Mouse (Mus musculus): Measurements from ENCODE around the gene Cav2. TPM values are rescaled to one million over a fixed set of nuclear protein-coding genes. Genes with fewer than 3 reads are reported as not detected.

The Cav2 gene
- polyA plus RNA-seq (2012; rRNA removed), result 44.0 and 50.3 TPM in 2 replicates

DNA sequence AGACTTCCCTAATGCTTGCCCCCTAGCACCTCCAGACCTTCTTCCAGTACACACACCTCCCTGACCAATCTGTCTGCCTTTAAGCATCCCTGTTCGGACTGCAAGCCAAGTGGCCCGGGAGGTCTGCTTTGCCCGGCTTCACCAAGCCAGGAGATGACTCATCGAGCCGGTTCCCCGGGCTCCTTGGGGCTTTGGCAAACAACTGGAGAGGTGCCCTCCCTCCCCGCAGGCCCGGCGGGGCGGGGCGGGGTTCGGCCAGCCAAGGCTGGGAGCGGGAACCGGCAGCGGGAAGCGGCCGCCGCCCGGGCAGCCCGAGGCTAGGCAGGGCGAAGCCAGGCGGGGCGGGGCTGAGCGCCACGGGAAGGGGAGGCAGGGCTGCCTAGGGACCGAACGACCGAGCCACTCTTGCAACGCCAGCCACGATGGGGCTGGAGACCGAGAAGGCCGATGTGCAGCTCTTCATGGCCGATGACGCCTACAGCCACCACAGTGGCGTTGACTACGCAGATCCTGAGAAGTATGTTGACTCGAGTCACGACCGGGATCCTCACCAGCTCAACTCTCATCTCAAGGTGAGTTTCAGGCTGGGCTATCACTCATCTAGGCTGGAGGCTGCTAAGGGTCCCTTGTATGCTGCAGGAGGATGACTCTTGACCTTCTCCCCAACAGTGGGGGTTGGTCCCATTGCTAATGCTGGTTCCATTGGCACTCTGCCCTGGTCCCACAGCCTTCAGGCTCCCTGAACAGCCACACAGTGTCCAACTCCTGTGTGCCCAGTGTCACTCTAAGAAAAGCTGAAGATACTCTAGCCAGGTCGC, at the start of gene Cav2:
Gene Cav2, plus strand, starts transcription at position 247 of the 818 bp plus-strand sequence.
- no peaks in the 10 kb centered on the region for H3K36me3 ChIP-seq (ENCODE audit: control insufficient read depth, insufficient read depth, low read length)
- 1% methylated on average over 40 of the region's 40 CpGs for WGBS
- peak; percentile 93 for DNase-seq
- peak within 1 kb of the TSS; percentile 66 for H3K4me3 ChIP-seq (ENCODE audit: insufficient read depth, low read depth, low read length)
- TF ChIP-seq POLR2A (IDR thresholded peaks at IDR 0.05; ENCODE audit: low read depth, low read length), result peak; percentile 77
- no peak for TF ChIP-seq CTCF (conservative IDR thresholded peaks at IDR 0.05; ENCODE audit: insufficient read depth, insufficient read length, low read depth, low read length)
- H3K27me3 ChIP-seq (replicated peaks; ENCODE audit: control insufficient read depth, insufficient read depth, low read length), result no peaks in the 10 kb centered on the region
- no peaks in the 10 kb centered on the region; the same call in 1 of the 2 replicates for H3K4me1 ChIP-seq (ENCODE audit: control insufficient read depth, insufficient read depth, low read length)
- H3K27ac ChIP-seq (ENCODE audit: insufficient read depth, low read depth, low read length), result peak within 1 kb of the TSS; percentile 91

DNA sequence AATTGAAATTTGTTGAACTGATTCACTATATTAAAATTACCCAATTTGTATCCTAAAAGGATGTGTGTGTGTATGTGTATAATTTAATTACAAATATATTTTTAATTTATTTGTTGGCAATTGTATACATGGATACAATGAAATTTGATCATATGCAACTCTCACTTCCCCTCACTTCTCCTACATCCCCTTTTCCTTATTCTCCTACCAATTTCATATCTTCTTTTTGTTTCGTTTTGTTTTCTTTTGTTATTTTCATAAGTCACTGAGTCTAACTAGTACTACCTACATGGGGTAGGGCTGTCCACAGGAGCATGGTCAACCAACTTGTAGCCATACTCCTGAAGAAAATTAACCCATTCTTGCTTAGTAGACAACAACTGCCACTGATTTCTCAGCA, 41.3 kb upstream of the Cav2 start:
- 91% methylated on average over 1 of the region's 1 CpGs for WGBS

DNA sequence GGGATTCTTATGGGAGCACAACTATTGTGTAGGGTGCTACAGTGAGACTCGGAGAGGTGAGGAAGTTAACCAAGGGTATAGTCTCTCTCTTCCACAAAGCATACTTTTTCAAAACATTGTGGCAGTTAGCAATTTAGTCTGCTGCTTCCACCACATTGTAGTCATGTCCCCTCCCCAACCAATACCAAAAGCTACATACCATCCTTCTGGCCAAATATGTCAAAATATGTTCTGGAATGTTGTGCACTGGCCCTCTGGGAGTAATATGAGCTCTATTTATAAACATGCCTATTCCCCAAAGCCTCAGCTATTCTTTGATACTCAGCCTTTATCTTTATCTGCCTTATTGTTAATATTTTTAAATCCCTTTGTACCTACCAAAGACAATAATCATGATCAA, 40.0 kb upstream of the Cav2 start:
- Histone ChIP-seq H3K27ac (ENCODE audit: insufficient read depth, low read depth, low read length) (no peak overlapping the region), H3K36me3 (ENCODE audit: control insufficient read depth, insufficient read depth, low read length) (no peaks in the 10 kb centered on the region), H3K4me1 (ENCODE audit: control insufficient read depth, insufficient read depth, low read length) (no peaks in the 10 kb centered on the region), H3K27me3 (replicated peaks; ENCODE audit: control insufficient read depth, insufficient read depth, low read length) (no peaks in the 10 kb centered on the region), H3K4me3 (ENCODE audit: insufficient read depth, low read depth, low read length) (no peak overlapping the region)
- WGBS, result 89% methylated on average over 1 of the region's 1 CpGs
- no peak for TF ChIP-seq POLR2A (IDR thresholded peaks at IDR 0.05; ENCODE audit: low read depth, low read length)
- no peak for TF ChIP-seq CTCF (conservative IDR thresholded peaks at IDR 0.05; ENCODE audit: insufficient read depth, insufficient read length, low read depth, low read length)
- DNase-seq, result no peak

More for the DNA sequence above, 41.3 kb upstream of the Cav2 start:
- Histone ChIP-seq H3K36me3 (ENCODE audit: control insufficient read depth, insufficient read depth, low read length) (no peaks in the 10 kb centered on the region), H3K4me1 (ENCODE audit: control insufficient read depth, insufficient read depth, low read length) (no peaks in the 10 kb centered on the region), H3K4me3 (ENCODE audit: insufficient read depth, low read depth, low read length) (no peak overlapping the region), H3K27me3 (replicated peaks; ENCODE audit: control insufficient read depth, insufficient read depth, low read length) (no peaks in the 10 kb centered on the region), H3K27ac (ENCODE audit: insufficient read depth, low read depth, low read length) (no peak overlapping the region)
- no peak for DNase-seq
- no peak for TF ChIP-seq CTCF (conservative IDR thresholded peaks at IDR 0.05; ENCODE audit: insufficient read depth, insufficient read length, low read depth, low read length)
- TF ChIP-seq POLR2A (IDR thresholded peaks at IDR 0.05; ENCODE audit: low read depth, low read length), result no peak

DNA sequence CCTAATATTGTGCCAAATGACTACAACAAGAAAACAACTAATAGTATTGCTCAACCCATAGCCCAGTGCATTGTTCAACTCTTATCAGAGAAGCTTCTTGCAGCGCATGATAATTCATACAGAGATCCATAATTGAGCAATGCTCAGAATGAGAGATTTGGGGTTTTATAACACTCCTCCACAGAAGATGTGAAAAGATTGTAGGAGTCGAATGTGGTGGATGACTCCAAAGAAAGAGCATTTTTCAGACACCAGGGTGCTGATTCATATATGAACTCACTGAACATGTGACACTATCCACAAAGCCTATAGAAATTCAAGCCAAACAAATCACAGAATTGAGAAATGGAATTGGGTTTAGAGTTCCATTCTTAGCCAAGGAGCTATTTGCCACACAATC, 34.0 kb upstream of the Cav2 start:
- no peaks in the 10 kb centered on the region for H3K27me3 ChIP-seq (replicated peaks; ENCODE audit: control insufficient read depth, insufficient read depth, low read length)
- H3K36me3 ChIP-seq (ENCODE audit: control insufficient read depth, insufficient read depth, low read length), result no peaks in the 10 kb centered on the region
- WGBS, result 89% methylated on average over 2 of the region's 2 CpGs
- H3K4me3 ChIP-seq (ENCODE audit: insufficient read depth, low read depth, low read length), result no peak overlapping the region
- no peak for DNase-seq
- no peaks in the 10 kb centered on the region for H3K4me1 ChIP-seq (ENCODE audit: control insufficient read depth, insufficient read depth, low read length)
- H3K27ac ChIP-seq (ENCODE audit: insufficient read depth, low read depth, low read length), result no peak overlapping the region
- TF ChIP-seq CTCF (conservative IDR thresholded peaks at IDR 0.05; ENCODE audit: insufficient read depth, insufficient read length, low read depth, low read length) (no peak), POLR2A (IDR thresholded peaks at IDR 0.05; ENCODE audit: low read depth, low read length) (no peak)

DNA sequence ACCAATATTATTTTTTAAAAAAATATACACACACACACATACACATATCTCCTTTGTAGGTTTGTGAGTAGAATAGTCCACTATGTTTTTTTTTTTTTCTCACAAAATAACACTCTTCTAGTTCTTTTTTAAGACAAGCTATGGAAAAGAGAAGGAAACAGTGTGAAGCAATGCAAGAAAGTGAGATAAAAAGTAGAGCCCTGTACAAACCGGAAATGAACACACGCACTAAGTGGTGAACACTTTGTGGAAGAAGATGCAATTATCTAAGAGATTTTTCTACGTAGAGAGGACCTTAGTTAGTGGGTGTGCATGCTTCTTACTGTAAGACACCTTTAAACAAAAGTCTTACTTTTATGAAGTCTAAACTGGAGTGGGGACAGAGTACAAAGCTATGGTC, 33.3 kb upstream of the Cav2 start:
- 87% methylated on average over 3 of the region's 3 CpGs for WGBS

DNA sequence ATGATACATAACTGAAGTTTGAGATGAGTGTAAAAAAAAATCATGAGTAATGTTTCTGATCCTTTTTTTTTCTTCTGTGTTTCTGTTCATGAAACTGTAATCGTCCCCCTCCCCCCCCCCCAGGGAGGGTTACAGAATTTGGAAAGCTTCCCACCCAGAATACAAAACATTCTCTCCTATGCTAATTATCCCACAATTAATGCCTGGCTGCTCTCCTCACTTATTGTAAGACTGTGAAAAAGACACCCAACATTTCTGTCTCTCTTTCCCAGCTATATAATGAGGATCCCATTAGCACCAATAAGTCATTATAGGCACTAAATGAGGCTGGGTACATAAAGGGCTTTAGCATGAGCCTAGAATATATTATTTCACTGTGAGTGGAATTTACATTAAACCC, 32.7 kb upstream of the Cav2 start:
- no peaks in the 10 kb centered on the region for H3K4me1 ChIP-seq (ENCODE audit: control insufficient read depth, insufficient read depth, low read length)
- H3K4me3 ChIP-seq (ENCODE audit: insufficient read depth, low read depth, low read length), result no peak overlapping the region
- H3K36me3 ChIP-seq (ENCODE audit: control insufficient read depth, insufficient read depth, low read length), result no peaks in the 10 kb centered on the region
- 37% methylated on average over 1 of the region's 1 CpGs for WGBS
- TF ChIP-seq POLR2A (IDR thresholded peaks at IDR 0.05; ENCODE audit: low read depth, low read length), result no peak
- no peaks in the 10 kb centered on the region for H3K27me3 ChIP-seq (replicated peaks; ENCODE audit: control insufficient read depth, insufficient read depth, low read length)
- H3K27ac ChIP-seq (ENCODE audit: insufficient read depth, low read depth, low read length), result no peak overlapping the region
- DNase-seq, result no peak

More for the DNA sequence above, 33.3 kb upstream of the Cav2 start:
- Histone ChIP-seq H3K36me3 (ENCODE audit: control insufficient read depth, insufficient read depth, low read length) (no peaks in the 10 kb centered on the region), H3K4me1 (ENCODE audit: control insufficient read depth, insufficient read depth, low read length) (no peaks in the 10 kb centered on the region), H3K27me3 (replicated peaks; ENCODE audit: control insufficient read depth, insufficient read depth, low read length) (no peaks in the 10 kb centered on the region), H3K4me3 (ENCODE audit: insufficient read depth, low read depth, low read length) (no peak overlapping the region), H3K27ac (ENCODE audit: insufficient read depth, low read depth, low read length) (no peak overlapping the region)
- no peak for DNase-seq
- TF ChIP-seq CTCF (conservative IDR thresholded peaks at IDR 0.05; ENCODE audit: insufficient read depth, insufficient read length, low read depth, low read length), result no peak
- TF ChIP-seq POLR2A (IDR thresholded peaks at IDR 0.05; ENCODE audit: low read depth, low read length), result no peak

DNA sequence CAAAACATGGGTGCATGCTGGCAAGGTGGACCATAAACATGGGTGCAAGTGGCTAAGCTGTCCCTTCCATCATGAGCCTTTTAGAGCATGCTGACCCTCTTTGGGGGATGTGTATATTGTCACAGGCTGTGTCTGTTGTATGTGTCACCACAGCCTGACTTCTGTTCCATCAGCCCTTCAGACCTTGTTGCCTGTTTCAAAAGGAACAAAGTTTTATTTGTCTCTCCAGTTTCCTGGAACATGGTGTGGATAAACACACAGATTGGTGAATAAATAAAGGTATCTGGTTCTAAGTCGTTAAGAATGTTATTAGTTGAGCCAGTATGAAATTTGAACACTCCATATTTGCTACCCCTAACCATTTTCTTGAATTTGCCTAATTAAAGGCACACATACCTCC, 29.0 kb upstream of the Cav2 start:
- no peaks in the 10 kb centered on the region for H3K4me1 ChIP-seq (ENCODE audit: control insufficient read depth, insufficient read depth, low read length)
- DNase-seq, result no peak
- H3K4me3 ChIP-seq (ENCODE audit: insufficient read depth, low read depth, low read length), result no peak overlapping the region
- H3K27ac ChIP-seq (ENCODE audit: insufficient read depth, low read depth, low read length), result no peak overlapping the region
- WGBS, result 46% methylated on average over 1 of the region's 1 CpGs
- H3K27me3 ChIP-seq (replicated peaks; ENCODE audit: control insufficient read depth, insufficient read depth, low read length), result no peaks in the 10 kb centered on the region
- no peaks in the 10 kb centered on the region for H3K36me3 ChIP-seq (ENCODE audit: control insufficient read depth, insufficient read depth, low read length)
- TF ChIP-seq POLR2A (IDR thresholded peaks at IDR 0.05; ENCODE audit: low read depth, low read length) (no peak), CTCF (conservative IDR thresholded peaks at IDR 0.05; ENCODE audit: insufficient read depth, insufficient read length, low read depth, low read length) (no peak)

Measured in kidney, adult 2 months (tissue).